Mouse (Mus musculus) T-cell, adult 2 months (primary cell): ENCODE data around the gene Ssxb3.
"Not testable (repeated sequence)": the region's sequence is repeated elsewhere in the genome, so short reads cannot be mapped to it uniquely, and the experiment has no call there.

Experiments
- DNase-seq: peaks from one replicate; pipeline ENCODE4 v3.0.0; 2022; ENCODE audit warnings: low spot score

The Ssxb3 gene

GRCm38 (mm10) chrX:8591716-8592115 lies at the start of gene Ssxb3:
Gene Ssxb3, minus strand, starts transcription at chrX:8591816.
- DNase-seq: not testable (repeated sequence)

DNA sequence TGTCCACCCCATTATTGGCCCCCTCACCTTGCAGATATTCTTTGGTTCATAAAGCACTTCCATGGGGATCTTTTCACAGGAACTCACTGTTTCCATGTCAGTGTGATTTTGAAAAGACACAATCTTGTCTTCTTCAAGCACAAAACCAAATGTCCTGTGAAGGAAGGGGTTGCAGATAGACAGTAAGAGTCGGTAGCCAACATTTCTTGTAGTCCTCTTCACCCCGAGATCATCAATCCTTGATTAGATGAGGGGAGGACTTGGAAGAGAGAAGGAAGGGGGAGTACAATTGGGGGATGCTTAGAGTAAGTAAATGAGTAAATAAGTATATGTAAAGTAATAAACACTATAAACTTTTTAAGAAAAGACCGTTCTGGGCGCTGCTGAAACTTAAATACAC lies 43.5 kb downstream of the Ssxb3 start, which contains the start of gene Ssxb6:
Ssxb6 (minus strand) TSS at position 101 of the 400 bp plus-strand sequence.
- not testable (repeated sequence) for DNase-seq
